Mouse (Mus musculus) ES-E14 (cell line): ENCODE measurements at regions not wholly inside any gene's neighbourhood (a gene's known extent, or its start where the extent isn't known, plus 50 kb on each side); places are given as distances from the start of the nearest gene placed in this dataset.

Experiments used
- DNase-seq: peaks from one replicate; pipeline ENCODE4 v3.0.0-alpha.2; 2013; ENCODE audit warnings: low read depth, low spot score
- H3K27ac ChIP-seq: 2 replicates; pipeline ENCODE4 v1.5.1; 2012; ENCODE audit warnings: low read depth, mild to moderate bottlenecking, low read length, moderate library complexity, mixed read lengths; ENCODE audit not compliant: poor library complexity, insufficient read depth, severe bottlenecking
- H3K36me3 ChIP-seq: 2 replicates; pipeline ENCODE4 v1.6.1; 2012; ENCODE audit warnings: mild to moderate bottlenecking, low read length, moderate library complexity, mixed read lengths; ENCODE audit not compliant: control insufficient read depth, poor library complexity, insufficient read depth, severe bottlenecking
- H3K4me1 ChIP-seq, 2 experiments: fragments of 150-350 bp in 1 of 2; sonication (generic) in 1 of 2; 2 replicates each; pipeline ENCODE4 v1.6.1; 2012; ENCODE audit warnings: low read length in 2 of 2, mild to moderate bottlenecking in 1 of 2, mixed read lengths in 1 of 2; ENCODE audit not compliant: control insufficient read depth in 2 of 2, insufficient read depth in 2 of 2, poor library complexity in 1 of 2
- H3K4me3 ChIP-seq, 2 experiments: fragments of 150-350 bp in 1 of 2; sonication (generic) in 1 of 2; 2 replicates each; pipeline ENCODE4 v1.5.1; 2012; ENCODE audit warnings: low read length in 2 of 2, low read depth in 1 of 2, mild to moderate bottlenecking in 1 of 2, mixed read lengths in 1 of 2; ENCODE audit not compliant: insufficient read depth in 1 of 2, poor library complexity in 1 of 2, severe bottlenecking in 1 of 2
- H3K9ac ChIP-seq: 2 replicates; pipeline ENCODE4 v1.6.1; 2012; ENCODE audit warnings: low read depth, mild to moderate bottlenecking, low read length, mixed read lengths; ENCODE audit not compliant: poor library complexity, insufficient read depth, severe bottlenecking
- H3K9me3 ChIP-seq: fragments of 150-350 bp; sonication (generic); 2 replicates; pipeline ENCODE4 v1.6.1; 2012; ENCODE audit warnings: low read depth, mild to moderate bottlenecking, low read length; ENCODE audit not compliant: control insufficient read depth, insufficient read depth
- CHD2 ChIP-seq: IDR thresholded peaks from 2 replicates; pipeline ENCODE4 v1.6.1; 2014; ENCODE audit warnings: mild to moderate bottlenecking, low read depth, low read length, inconsistent platforms
- HCFC1 ChIP-seq: IDR thresholded peaks from 2 replicates; pipeline ENCODE4 v1.6.1; 2012; ENCODE audit warnings: low read length, inconsistent platforms, borderline replicate concordance; ENCODE audit not compliant: insufficient read depth
- MAFK ChIP-seq: IDR thresholded peaks from 2 replicates; pipeline ENCODE4 v1.6.1; 2014; ENCODE audit warnings: mild to moderate bottlenecking, low read depth, low read length, inconsistent platforms; ENCODE audit not compliant: insufficient read depth
- ZC3H11A ChIP-seq: IDR thresholded peaks from 2 replicates; pipeline ENCODE4 v1.6.1; 2012; ENCODE audit warnings: low read depth, mild to moderate bottlenecking, inconsistent platforms, low read length, borderline replicate concordance
- ZNF384 ChIP-seq: IDR thresholded peaks from 2 replicates; pipeline ENCODE4 v1.6.1; 2012; ENCODE audit warnings: low read depth, low read length, inconsistent platforms
- in situ Hi-C, 2 experiments: fragments of 600-800 bp; cut with MboI; formaldehyde crosslinking; loops; one replicate each; pipeline ENCODE4 v1.15.1; 2025; ENCODE audit warnings: low sequenced_read_pairs in 2 of 2, inconsistent platforms in 1 of 2; ENCODE audit not compliant: unreplicated experiment in 2 of 2

DNA sequence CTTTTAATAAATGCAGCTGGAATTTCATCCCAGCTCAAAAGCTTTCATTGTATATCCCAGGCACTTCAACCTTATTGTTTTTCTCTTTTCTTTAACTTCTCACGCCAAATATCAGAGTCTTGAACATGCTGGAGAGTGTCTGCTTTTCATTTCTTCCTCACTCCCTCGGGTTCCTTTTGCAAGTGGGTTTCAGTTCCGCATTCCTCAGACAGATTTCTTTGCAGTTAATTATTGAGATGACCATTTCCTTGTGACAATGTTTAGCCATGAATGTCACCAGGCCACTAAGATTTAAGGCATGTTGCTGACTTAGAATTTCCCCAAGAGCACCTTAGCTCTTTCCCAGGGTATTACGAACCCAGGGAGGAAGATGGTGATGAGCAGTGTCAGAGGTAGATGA lies 417.6 kb upstream of the Rgma start:
- Histone ChIP-seq H3K4me1 (no peaks in the 10 kb centered on the region), H3K4me3 (no peak overlapping the region), H3K9me3 (no peaks in the 10 kb centered on the region), H3K27ac (no peak overlapping the region), H3K36me3 (no peaks in the 10 kb centered on the region), H3K9ac (no peak overlapping the region)
- no peak for TF ChIP-seq ZNF384
- no peak for TF ChIP-seq MAFK
- no peak for TF ChIP-seq HCFC1
- no peak for TF ChIP-seq CHD2
- no peak for TF ChIP-seq ZC3H11A
- in situ Hi-C loops = no loop called here
- DNase-seq = no peak

GRCm38 (mm10) chr7:72961321-72961720 lies 414.0 kb upstream of the Rgma start:
- TF ChIP-seq MAFK (no peak), CHD2 (no peak), HCFC1 (no peak), ZNF384 (no peak), ZC3H11A (no peak)
- Histone ChIP-seq H3K4me1 (no peaks in the 10 kb centered on the region), H3K9ac (no peak overlapping the region), H3K9me3 (no peaks in the 10 kb centered on the region), H3K27ac (no peak overlapping the region), H3K36me3 (no peaks in the 10 kb centered on the region), H3K4me3 (no peak overlapping the region)
- no peak for DNase-seq
- in situ Hi-C loops = no loop called here

- Histone ChIP-seq H3K4me3 (no peak overlapping the region), H3K27ac (no peak overlapping the region), H3K4me1 (no peaks in the 10 kb centered on the region), H3K9ac (no peak overlapping the region), H3K36me3 (no peaks in the 10 kb centered on the region), H3K9me3 (no peaks in the 10 kb centered on the region)
- no peak for TF ChIP-seq CHD2
- TF ChIP-seq HCFC1 = no peak
- no peak for TF ChIP-seq MAFK
- TF ChIP-seq ZC3H11A = no peak
- no peak for TF ChIP-seq ZNF384
- in situ Hi-C loops = no loop called here
- DNase-seq = no peak
Observed at GRCm38 (mm10) chr7:72962815-72963214, 412.5 kb upstream of the Rgma start.

- Histone ChIP-seq H3K4me3 (no peak overlapping the region), H3K4me1 (no peaks in the 10 kb centered on the region), H3K9ac (no peak overlapping the region), H3K27ac (no peak overlapping the region), H3K36me3 (no peaks in the 10 kb centered on the region), H3K9me3 (no peaks in the 10 kb centered on the region)
- no peak for DNase-seq
- in situ Hi-C loops = no loop called here
- TF ChIP-seq MAFK = no peak
- no peak for TF ChIP-seq ZNF384
- no peak for TF ChIP-seq ZC3H11A
- no peak for TF ChIP-seq CHD2
- no peak for TF ChIP-seq HCFC1
Observed at GRCm38 (mm10) chr7:72963908-72964307, 411.4 kb upstream of the Rgma start.

DNA sequence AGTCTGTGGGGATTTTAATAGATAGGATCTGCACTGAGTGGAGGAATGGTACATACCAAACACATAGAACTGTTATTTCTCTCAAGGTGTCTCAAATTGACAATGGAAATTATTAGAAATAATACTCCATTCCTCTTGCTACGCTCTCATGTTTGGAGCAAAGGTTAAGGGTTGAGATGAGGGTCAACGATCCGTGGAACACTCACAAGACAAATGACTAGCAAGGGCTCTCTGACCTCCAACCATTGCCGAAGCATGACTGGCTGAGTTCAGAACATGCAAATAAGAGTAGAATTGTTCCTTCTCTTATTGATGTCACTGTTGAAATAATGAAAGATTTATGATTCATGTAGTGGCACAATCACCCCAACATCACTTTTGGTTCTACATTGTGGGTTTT lies 407.1 kb upstream of the Rgma start:
- H3K27ac ChIP-seq = no peak overlapping the region
- no peaks in the 10 kb centered on the region for H3K4me1 ChIP-seq
- in situ Hi-C loops = no loop called here
- no peak overlapping the region for H3K4me3 ChIP-seq
- no peaks in the 10 kb centered on the region for H3K36me3 ChIP-seq
- no peak overlapping the region for H3K9ac ChIP-seq
- TF ChIP-seq HCFC1 (no peak), ZNF384 (no peak), MAFK (no peak), ZC3H11A (no peak), CHD2 (no peak)
- no peak for DNase-seq
- H3K9me3 ChIP-seq = no peaks in the 10 kb centered on the region
